ENCODE assay signal across 11 mouse cellular contexts in the genomic region with DNA sequence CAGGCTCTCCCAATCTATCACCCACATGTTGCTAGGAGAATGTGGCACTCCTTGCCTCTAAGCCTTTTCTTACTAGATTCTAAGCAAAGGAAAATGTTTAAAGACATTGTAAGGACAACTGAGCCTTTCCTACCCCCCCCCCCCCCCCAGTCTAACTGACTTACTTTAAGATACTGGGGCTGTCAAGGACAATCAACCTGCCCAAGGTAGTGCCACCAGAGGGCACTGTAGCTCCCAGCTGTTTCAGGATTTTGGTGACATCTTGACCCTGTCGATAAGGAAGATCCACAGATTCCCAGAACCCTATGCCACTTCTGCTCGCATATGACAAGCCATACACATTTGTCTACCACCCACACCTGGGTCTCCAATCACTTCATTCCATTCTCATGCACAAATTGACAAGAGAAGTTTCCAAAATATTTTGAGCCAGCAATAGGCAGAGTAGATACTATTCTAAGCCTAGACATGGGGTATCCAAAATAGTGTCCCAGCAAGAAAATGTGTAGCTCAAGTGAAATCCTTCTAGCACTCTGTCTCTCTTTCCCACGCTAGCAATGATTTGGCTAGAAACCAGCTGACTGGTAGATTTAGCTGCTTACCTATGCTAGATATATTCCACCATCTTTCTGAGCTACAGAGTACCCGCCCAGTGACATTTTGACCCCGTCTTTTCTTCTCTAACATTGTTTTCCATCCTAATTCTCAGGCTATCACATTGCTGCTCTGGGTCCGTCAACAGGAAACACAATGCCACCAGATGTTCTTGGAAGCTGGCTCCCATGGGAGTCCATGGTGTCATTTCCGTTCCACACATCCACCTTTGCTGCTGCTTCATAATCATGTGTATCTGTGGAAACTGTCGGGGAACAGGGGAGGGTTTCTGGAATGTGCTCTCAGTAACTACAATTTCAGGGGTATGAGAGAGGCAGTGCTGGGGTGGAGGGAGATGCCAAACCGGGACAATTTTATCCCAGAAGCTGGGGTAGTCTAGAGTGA.
A peak's percentile ranks its signal among the peaks of the same experiment; 100 is the strongest.
DNase-seq lines count a peak whose midpoint lies in the region; ATAC-seq and TF ChIP-seq lines count a peak whose summit lies in the region.
"Had no signal": no experiment of that assay in that cellular context is flagged by ENCODE, and none has a peak within 500 bp of the region (broad histone marks: within the 10 kb centered on the region; RNA-seq: fewer than 3 reads in every experiment).

No protein-coding gene starts in this region.

- H3K4me2 ChIP-seq in kidney, embryonic 16.5 days (replicated peaks; ENCODE audit: low read depth, low read length) = no peak overlapping the region
- H3K4me2 ChIP-seq in kidney, postnatal 0 days (ENCODE audit: low read length) = no peak overlapping the region
- H3K4me2 ChIP-seq: forebrain, embryonic 15.5 days; heart, embryonic 11.5 days; neural tube, embryonic 13.5 days had no signal

- H3K9me3 ChIP-seq in kidney, embryonic 16.5 days (ENCODE audit: low read length) = no peaks in the 10 kb centered on the region
- no peaks in the 10 kb centered on the region for H3K9me3 ChIP-seq in kidney, postnatal 0 days (replicated peaks; ENCODE audit: low read length)
- H3K9me3 ChIP-seq: forebrain, embryonic 15.5 days; neural tube, embryonic 13.5 days had no signal

- H3K27ac ChIP-seq in kidney, embryonic 16.5 days (ENCODE audit: low read length) = no peak overlapping the region
- no peak overlapping the region for H3K27ac ChIP-seq in kidney, postnatal 0 days
- H3K27ac ChIP-seq: forebrain, embryonic 15.5 days; neural tube, embryonic 13.5 days had no signal

- peak; percentile 7 for DNase-seq in kidney, adult 18-20 months
- DNase-seq in A20 (ENCODE audit: low read depth, low spot score) = peak; percentile 55
- peak; percentile 31 for DNase-seq in CD4-positive helper T cell, adult 2 months (ENCODE audit: low read depth, low spot score)
- peak; percentile 3 for DNase-seq in kidney, postnatal 0 days (ENCODE audit: low spot score)
- DNase-seq in layer of hippocampus, postnatal 36 days = no peak

- H3K9ac ChIP-seq in kidney, embryonic 16.5 days (replicated peaks; ENCODE audit: low read length) = no peak overlapping the region
- no peak overlapping the region for H3K9ac ChIP-seq in kidney, postnatal 0 days (ENCODE audit: low read depth, low read length)
- H3K9ac ChIP-seq: forebrain, embryonic 15.5 days; neural tube, embryonic 13.5 days had no signal

- no peaks in the 10 kb centered on the region for H3K27me3 ChIP-seq in kidney, embryonic 16.5 days (ENCODE audit: insufficient read depth, low read length)
- H3K27me3 ChIP-seq in kidney, postnatal 0 days (ENCODE audit: insufficient read depth, low read length) = no peaks in the 10 kb centered on the region
- H3K27me3 ChIP-seq: forebrain, embryonic 15.5 days; neural tube, embryonic 13.5 days had no signal

- H3K4me1 ChIP-seq in kidney, embryonic 16.5 days (ENCODE audit: insufficient read depth, low read length) = no peaks in the 10 kb centered on the region
- no peaks in the 10 kb centered on the region for H3K4me1 ChIP-seq in kidney, postnatal 0 days (replicated peaks; ENCODE audit: insufficient read depth, low read length)
- H3K4me1 ChIP-seq: forebrain, embryonic 15.5 days; neural tube, embryonic 13.5 days had no signal

- WGBS in kidney, embryonic 16.5 days = 72% methylated on average over 9 of the region's 9 CpGs
- 69% methylated on average over 9 of the region's 9 CpGs for WGBS in kidney, postnatal 0 days

- no peak for ATAC-seq in kidney, embryonic 16.5 days (ENCODE audit: low FRiP score, low TSS enrichment)
- no peak for ATAC-seq in kidney, postnatal 0 days (replicated peaks; ENCODE audit: low FRiP score, low read depth)
- no peak for ATAC-seq in monocyte, adult 5-6 weeks (replicated peaks; ENCODE audit: insufficient number of reproducible peaks, low FRiP score, low TSS enrichment, poor library complexity, severe bottlenecking)
- ATAC-seq: forebrain, embryonic 15.5 days; intestine, embryonic 16.5 days had no signal

- H3K36me3 ChIP-seq in kidney, embryonic 16.5 days (ENCODE audit: insufficient read depth, low read length) = no peaks in the 10 kb centered on the region
- H3K36me3 ChIP-seq in kidney, postnatal 0 days (ENCODE audit: insufficient read depth, low read length) = no peaks in the 10 kb centered on the region
- H3K36me3 ChIP-seq: forebrain, embryonic 15.5 days; neural tube, embryonic 13.5 days had no signal

- peak; percentile 7; the same call in 1 of the 2 replicates for TF ChIP-seq CTCF in kidney, postnatal 0 days (IDR thresholded peaks at IDR 0.05; ENCODE audit: low read depth)

- no peak overlapping the region for H3K4me3 ChIP-seq in kidney, embryonic 16.5 days (ENCODE audit: low read length)
- no peak overlapping the region for H3K4me3 ChIP-seq in kidney, postnatal 0 days (replicated peaks; ENCODE audit: low read depth, low read length)
- H3K4me3 ChIP-seq: forebrain, embryonic 15.5 days; neural tube, embryonic 13.5 days had no signal

Comparison
In these comparisons a context has a peak if more than half of its experiments do, and no peak if none do; other contexts are left out.
1. DNase-seq: peak in kidney, adult 18-20 months (single experiment), A20 (single experiment), CD4-positive helper T cell, adult 2 months (single experiment) and kidney, postnatal 0 days (single experiment); none in layer of hippocampus, postnatal 36 days (0 of 2).